Mouse (Mus musculus) bone marrow macrophage, adult 2 months (primary cell): ENCODE data around the gene Slain1.

Source experiments
- CTCF ChIP-seq: IDR thresholded peaks from 2 replicates; pipeline ENCODE4 v1.5.1; 2012; ENCODE audit warnings: low read depth, mild to moderate bottlenecking, low read length, moderate library complexity
- POLR2A ChIP-seq: IDR thresholded peaks from 2 replicates; pipeline ENCODE4 v1.6.1; 2012; ENCODE audit warnings: mild to moderate bottlenecking, low read depth, low read length, borderline replicate concordance

GRCm38 (mm10) chr14:103751384-103751783, 101.4 kb downstream of the Slain1 start:
- TF ChIP-seq POLR2A (no peak), CTCF (no peak)
